Mouse (Mus musculus): ENCODE data around the gene Olfr1410. TPM values are rescaled to one million over a fixed set of nuclear protein-coding genes. Genes with fewer than 3 reads are reported as not detected.

Olfr1410 gene
- total and polyA plus RNA-seq, 3 experiments, result not detected

DNA sequence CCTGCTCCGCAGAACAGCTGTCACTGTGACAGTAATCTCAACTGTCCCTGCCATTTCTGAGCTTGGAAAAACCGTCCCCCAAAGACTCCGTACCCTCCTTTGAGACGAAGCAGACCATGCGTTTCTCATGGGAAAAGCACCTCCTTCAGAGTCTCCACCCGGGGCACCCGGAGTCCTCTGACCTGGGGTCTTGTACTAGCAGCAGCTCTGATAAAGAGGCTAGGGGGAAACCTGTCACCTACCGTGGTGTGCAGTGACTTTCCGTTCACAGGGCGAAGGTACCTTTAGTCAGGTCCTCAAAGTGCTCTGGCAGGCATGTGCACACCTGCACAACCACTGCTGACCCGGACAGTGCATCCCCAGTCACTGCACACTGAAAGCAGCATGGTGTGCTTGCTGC lies 31.1 kb downstream of the Olfr1410 start:
- no peaks in the 10 kb centered on the region for H3K27me3 ChIP-seq (ENCODE audit: control insufficient read depth in 1 of 2, insufficient read depth in 2 of 2, low read length in 2 of 2)
- peaks cover 0 to 12% of the 10 kb centered on the region in 2 experiments; a peak in 3 of 4 replicates for H3K4me1 ChIP-seq (ENCODE audit: control insufficient read depth in 1 of 2, insufficient read depth in 2 of 2, low read length in 2 of 2)
- peaks cover 2 to 11% of the 10 kb centered on the region in 2 experiments; a peak in 3 of 4 replicates for H3K36me3 ChIP-seq (ENCODE audit: control insufficient read depth in 1 of 2, insufficient read depth in 2 of 2, low read length in 2 of 2)
- no peak for TF ChIP-seq TAL1 (IDR thresholded peaks at IDR 0.05; ENCODE audit: low read length)
- TF ChIP-seq ZC3H11A (IDR thresholded peaks at IDR 0.05; ENCODE audit: low read depth, low read length), result no peak
- no peak for TF ChIP-seq ETS1 (IDR thresholded peaks at IDR 0.05; ENCODE audit: low read depth, low read length)
- TF ChIP-seq ZMIZ1 (IDR thresholded peaks at IDR 0.05; ENCODE audit: low read depth, low read length), result no peak
- no peak for TF ChIP-seq USF2 (IDR thresholded peaks at IDR 0.05; ENCODE audit: borderline replicate concordance in 1 of 2, insufficient read depth in 1 of 2, low read depth in 1 of 2, low read length in 2 of 2)
- no peak for TF ChIP-seq MEF2A (IDR thresholded peaks at IDR 0.05; ENCODE audit: extremely low read depth, insufficient replicate concordance, low read depth, low read length, poor library complexity, severe bottlenecking)
- TF ChIP-seq MAZ (IDR thresholded peaks at IDR 0.05; ENCODE audit: low read depth, low read length), result no peak
- no peak for TF ChIP-seq SIN3A (IDR thresholded peaks at IDR 0.05; ENCODE audit: low read length)
- TF ChIP-seq MXI1 (IDR thresholded peaks at IDR 0.05; ENCODE audit: low read depth, low read length), result no peak
- TF ChIP-seq CHD1 (IDR thresholded peaks at IDR 0.05; ENCODE audit: low read depth, low read length), result no peak
- TF ChIP-seq RCOR1 (IDR thresholded peaks at IDR 0.05; ENCODE audit: low read depth, low read length), result no peak
- TF ChIP-seq USF1 (IDR thresholded peaks at IDR 0.05; ENCODE audit: low read depth, low read length), result no peak
- H3K9me3 ChIP-seq (replicated peaks; ENCODE audit: insufficient read depth, low read length), result no peaks in the 10 kb centered on the region
- H3K79me2 ChIP-seq (ENCODE audit: control insufficient read depth, insufficient read depth, low read length, poor library complexity), result peaks cover 29% of the 10 kb centered on the region
- H3K4me3 ChIP-seq (ENCODE audit: control insufficient read depth in 1 of 2, insufficient read depth in 1 of 2, low read depth in 2 of 2, low read length in 2 of 2), result no peak overlapping the region
- H3K27ac ChIP-seq (ENCODE audit: control insufficient read depth, low read depth, low read length), result no peak overlapping the region
- no peak for DNase-seq (ENCODE audit: low read depth, low spot score)
- no peak overlapping the region for H3K9ac ChIP-seq (ENCODE audit: control insufficient read depth, low read depth, low read length, poor library complexity, severe bottlenecking)

DNA sequence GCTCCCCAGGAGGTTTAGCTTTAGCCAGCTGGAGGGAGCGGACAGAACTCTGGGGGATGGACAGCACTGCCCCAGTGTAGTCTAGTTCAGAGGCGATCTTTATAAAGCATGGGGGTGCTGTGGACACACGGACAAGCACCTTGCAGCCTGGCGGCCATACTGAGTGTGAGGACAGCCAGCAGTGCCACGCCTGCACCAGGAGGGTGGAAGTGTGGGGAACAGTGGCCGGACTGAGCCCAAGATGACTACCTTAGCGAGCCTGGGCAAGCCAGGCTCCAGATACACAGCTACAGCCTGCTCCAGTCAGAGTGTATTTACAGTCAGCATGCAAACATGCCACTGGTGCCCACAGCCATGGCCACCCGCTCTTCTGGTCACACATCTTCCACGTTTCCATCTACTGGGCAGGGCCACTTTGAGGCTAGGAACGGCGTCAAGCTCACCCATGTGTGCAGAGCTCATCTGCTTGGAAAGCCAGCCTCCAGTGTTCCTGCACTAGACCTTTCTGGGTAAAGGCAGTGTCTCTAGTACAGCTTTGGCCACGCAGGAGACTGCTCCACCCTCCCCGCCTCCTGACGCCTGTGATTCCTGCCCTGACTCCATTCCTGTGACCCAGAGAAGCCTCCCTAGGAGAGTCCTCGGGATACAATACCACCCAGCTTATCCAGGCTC lies 32.1 kb downstream of the Olfr1410 start:
- Histone ChIP-seq H3K4me1 (ENCODE audit: control insufficient read depth in 1 of 2, insufficient read depth in 2 of 2, low read length in 2 of 2) (peaks cover 0 to 17% of the 10 kb centered on the region in 2 experiments; a peak in 3 of 4 replicates), H3K79me2 (ENCODE audit: control insufficient read depth, insufficient read depth, low read length, poor library complexity) (peaks cover 30% of the 10 kb centered on the region), H3K9ac (ENCODE audit: control insufficient read depth, low read depth, low read length, poor library complexity, severe bottlenecking) (no peak overlapping the region), H3K9me3 (replicated peaks; ENCODE audit: insufficient read depth, low read length) (no peaks in the 10 kb centered on the region), H3K4me3 (ENCODE audit: control insufficient read depth in 1 of 2, insufficient read depth in 1 of 2, low read depth in 2 of 2, low read length in 2 of 2) (no peak overlapping the region), H3K27ac (ENCODE audit: control insufficient read depth, low read depth, low read length) (no peak overlapping the region), H3K27me3 (ENCODE audit: control insufficient read depth in 1 of 2, insufficient read depth in 2 of 2, low read length in 2 of 2) (no peaks in the 10 kb centered on the region), H3K36me3 (ENCODE audit: control insufficient read depth in 1 of 2, insufficient read depth in 2 of 2, low read length in 2 of 2) (peaks cover 2 to 14% of the 10 kb centered on the region in 2 experiments; a peak in 3 of 4 replicates)
- DNase-seq (ENCODE audit: low read depth, low spot score), result no peak
- TF ChIP-seq MYB (IDR thresholded peaks at IDR 0.05; ENCODE audit: low read depth, low read length), result no peak
- no peak for TF ChIP-seq MAFK (IDR thresholded peaks at IDR 0.05; ENCODE audit: borderline replicate concordance, low read depth, low read length)
- TF ChIP-seq POLR2AphosphoS2 (IDR thresholded peaks at IDR 0.05; ENCODE audit: low read length), result peak; percentile 13; the same call in 1 of the 2 replicates
- no peak for TF ChIP-seq E2F4 (IDR thresholded peaks at IDR 0.05; ENCODE audit: borderline replicate concordance, low read depth, low read length)
